Mouse (Mus musculus): ENCODE results near the gene Midn.
A peak's percentile ranks its signal among the peaks of the same experiment; 100 is the strongest.

Gene Midn

GRCm38 (mm10) chr10:80144864-80145838 lies 2.9 kb upstream of the Midn start:
- DNase-seq, result peak; percentile 83 to 85

GRCm38 (mm10) chr10:80145896-80146295 lies 2.2 kb upstream of the Midn start:
- no peak for DNase-seq

- DNase-seq, result no peak
Observed at GRCm38 (mm10) chr10:80146568-80147011, 1.5 kb upstream of the Midn start.

- no peak for DNase-seq
Observed at GRCm38 (mm10) chr10:80147146-80147718, 840 bp upstream of the Midn start.

- DNase-seq, result peak; percentile 91 to 95
Observed at GRCm38 (mm10) chr10:80148610-80149290, 678 bp downstream of the Midn start.

- peak; percentile 95 to 97 for DNase-seq
Observed at GRCm38 (mm10) chr10:80149291-80150225, 1.5 kb downstream of the Midn start.

- DNase-seq, result peak; percentile 57 to 66
Observed at GRCm38 (mm10) chr10:80150226-80151210, 2.4 kb downstream of the Midn start.

GRCm38 (mm10) chr10:80151211-80152034 lies 3.4 kb downstream of the Midn start:
- DNase-seq, result peak in 1 of 2 experiments; percentile 51

GRCm38 (mm10) chr10:80152071-80152872 lies 4.2 kb downstream of the Midn start:
- DNase-seq, result no peak

- DNase-seq, result no peak
Observed at GRCm38 (mm10) chr10:80152873-80153260, 4.8 kb downstream of the Midn start.

GRCm38 (mm10) chr10:80153713-80154112 lies 5.6 kb downstream of the Midn start:
- DNase-seq, result no peak

- DNase-seq, result no peak
Observed at GRCm38 (mm10) chr10:80154384-80154783, 6.3 kb downstream of the Midn start.

GRCm38 (mm10) chr10:80155277-80155676 lies 7.2 kb downstream of the Midn start:
- DNase-seq, result no peak

GRCm38 (mm10) chr10:80156002-80156751 lies 8.1 kb downstream of the Midn start:
- DNase-seq, result no peak

GRCm38 (mm10) chr10:80156752-80157053 lies 8.6 kb downstream of the Midn start:
- no peak for DNase-seq

- DNase-seq, result no peak
Observed at GRCm38 (mm10) chr10:80157141-80157929, 9.3 kb downstream of the Midn start.

GRCm38 (mm10) chr10:80158307-80158986 lies 10.4 kb downstream of the Midn start:
- no peak for DNase-seq

Measured in cerebellum, postnatal 36 days (tissue).